11 mouse cellular contexts compared by ENCODE assay signal in the genomic region with DNA sequence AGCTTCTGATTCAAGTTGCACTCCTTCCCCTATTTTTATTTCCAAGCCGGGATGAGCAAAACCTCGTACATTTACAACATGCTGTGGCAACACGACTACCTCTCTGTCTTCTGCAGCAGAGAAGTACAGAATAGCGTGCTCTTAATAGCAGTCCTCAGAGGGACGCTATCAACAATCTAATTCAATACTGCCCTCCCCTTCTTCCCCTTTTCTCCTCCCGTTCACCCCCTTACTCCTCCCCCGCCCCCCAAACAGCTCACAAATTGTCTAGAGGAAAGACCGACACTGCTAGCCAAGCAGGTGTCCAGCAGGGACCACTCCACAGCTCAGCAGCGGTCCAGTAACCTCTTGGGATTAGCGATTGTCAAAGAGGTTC.
DNase-seq lines count a peak whose midpoint lies in the region; ATAC-seq and TF ChIP-seq lines count a peak whose summit lies in the region.
"Had no signal": no experiment of that assay in that cellular context is flagged by ENCODE, and none has a peak within 500 bp of the region (broad histone marks: within the 10 kb centered on the region; RNA-seq: fewer than 3 reads in every experiment).

No protein-coding gene starts in this region.

- peak overlapping the region; percentile 44 for H3K9ac ChIP-seq in hindbrain, postnatal 0 days (replicated peaks; ENCODE audit: low read length)
- H3K9ac ChIP-seq: limb, embryonic 12.5 days had no signal

- ATAC-seq in hindbrain, postnatal 0 days = peak; percentile 45; the same call in 1 of the 2 replicates

- H3K4me3 ChIP-seq in left cerebral cortex, adult 2 months = peak overlapping the region; percentile 26
- H3K4me3 ChIP-seq in hindbrain, postnatal 0 days (ENCODE audit: low read length) = peak overlapping the region; percentile 33
- H3K4me3 ChIP-seq: limb, embryonic 12.5 days had no signal

- 27% methylated on average over 10 of the region's 10 CpGs for WGBS in hindbrain, postnatal 0 days

- intact Hi-C loops in left cerebral cortex, adult 2 months (cut with DNase I) = no loop called here
- intact Hi-C loops in left cerebral cortex, postnatal 10 days (cut with DNase I) = no loop called here

- peak overlapping the region; percentile 53 for H3K4me2 ChIP-seq in hindbrain, postnatal 0 days (ENCODE audit: low read depth, low read length)
- H3K4me2 ChIP-seq: limb, embryonic 12.5 days had no signal

- no peaks in the 10 kb centered on the region for H3K36me3 ChIP-seq in hindbrain, postnatal 0 days (ENCODE audit: insufficient read depth, low read length)
- H3K36me3 ChIP-seq: limb, embryonic 12.5 days had no signal

- H3K9me3 ChIP-seq in hindbrain, postnatal 0 days (ENCODE audit: low read length) = no peaks in the 10 kb centered on the region
- H3K9me3 ChIP-seq: limb, embryonic 12.5 days had no signal

- no peaks in the 10 kb centered on the region for H3K27me3 ChIP-seq in hindbrain, postnatal 0 days (ENCODE audit: insufficient read depth, low read length)
- H3K27me3 ChIP-seq: limb, embryonic 12.5 days had no signal

- no peaks in the 10 kb centered on the region for H3K4me1 ChIP-seq in hindbrain, postnatal 0 days (ENCODE audit: insufficient read depth, low read length)
- H3K4me1 ChIP-seq: limb, embryonic 12.5 days had no signal

- H3K27ac ChIP-seq in left cerebral cortex, adult 2 months = no peak overlapping the region
- H3K27ac ChIP-seq in hindbrain, postnatal 0 days = peak overlapping the region; percentile 3
- H3K27ac ChIP-seq: limb, embryonic 12.5 days had no signal

- DNase-seq in embryo, embryonic 10.5 days (ENCODE audit: low spot score) = peak; percentile 2
- no peak for DNase-seq in embryo, embryonic 10 days (ENCODE audit: low spot score)
- no peak for DNase-seq in left cerebral cortex, adult 2 months (ENCODE audit: extremely low spot score in 1 of 2, low spot score in 2 of 2)
- DNase-seq in left cerebral cortex, postnatal 10 days (ENCODE audit: extremely low spot score in 1 of 2, low spot score in 2 of 2) = no peak
- peak; percentile 2 for DNase-seq in hindbrain, postnatal 0 days (ENCODE audit: low spot score)
- DNase-seq in retina, postnatal 1 day = peak; percentile 15
- no peak for DNase-seq in layer of hippocampus, adult 9-11 months
- no peak for DNase-seq in MN1 (ENCODE audit: low spot score)
- DNase-seq: kidney, postnatal 36 days; lung, postnatal 36 days had no signal

- no peak for TF ChIP-seq CTCF in left cerebral cortex, adult 2 months (IDR thresholded peaks at IDR 0.05)
- no peak for TF ChIP-seq CTCF in hindbrain, postnatal 0 days (IDR thresholded peaks at IDR 0.05; ENCODE audit: low read depth)

Comparison
In these comparisons a context has a peak if more than half of its experiments do, and no peak if none do; other contexts are left out.
1. DNase-seq: peak in embryo, embryonic 10.5 days (single experiment), hindbrain, postnatal 0 days (single experiment) and retina, postnatal 1 day (single experiment); none in embryo, embryonic 10 days (single experiment), left cerebral cortex, adult 2 months (0 of 2), left cerebral cortex, postnatal 10 days (0 of 2), layer of hippocampus, adult 9-11 months (single experiment) and MN1 (single experiment).